Mouse (Mus musculus) lung, postnatal 25 days (tissue): ENCODE data around the gene Ajm1.

ENCODE experiments used
- DNase-seq: peaks from one replicate; pipeline ENCODE4 v3.0.0; 2022; ENCODE audit warnings: low spot score

Ajm1 gene

GRCm38 (mm10) chr2:25581294-25581864 lies at the start of gene Ajm1:
TSS of gene Ajm1 (minus strand) at chr2:25581757.
- peak; percentile 67 for DNase-seq

- no peak for DNase-seq
These were observed 47.2 kb upstream of the Ajm1 start for GRCm38 (mm10) chr2:25628738-25629137.

GRCm38 (mm10) chr2:25627811-25628210 lies 46.3 kb upstream of the Ajm1 start, which contains the start of gene Fcna:
TSS of gene Fcna (minus strand) at chr2:25628030.
- DNase-seq = no peak

GRCm38 (mm10) chr2:25625986-25626385 lies 44.4 kb upstream of the Ajm1 start:
- no peak for DNase-seq

- peak; percentile 92 for DNase-seq
These were observed 40.0 kb upstream of the Ajm1 start, which contains the start of gene Tmem141 for GRCm38 (mm10) chr2:25621229-25622200. TSS of gene Tmem141 (minus strand) at chr2:25622005.

GRCm38 (mm10) chr2:25620852-25621228 lies 39.3 kb upstream of the Ajm1 start:
- DNase-seq = no peak

GRCm38 (mm10) chr2:25620386-25620785 lies 38.8 kb upstream of the Ajm1 start:
- DNase-seq = no peak

GRCm38 (mm10) chr2:25617578-25617977 lies 36.0 kb upstream of the Ajm1 start, which contains the start of gene Ccdc183:
TSS of gene Ccdc183 (minus strand) at chr2:25617678.
- no peak for DNase-seq

GRCm38 (mm10) chr2:25616398-25616797 lies 34.8 kb upstream of the Ajm1 start:
- no peak for DNase-seq

GRCm38 (mm10) chr2:25608671-25609070 lies 27.1 kb upstream of the Ajm1 start:
- DNase-seq = no peak

- DNase-seq = peak; percentile 87
These were observed 26.4 kb upstream of the Ajm1 start, which contains the start of gene Rabl6 for GRCm38 (mm10) chr2:25607761-25608622. TSS of gene Rabl6 (minus strand) at chr2:25608521.

GRCm38 (mm10) chr2:25602526-25602925 lies 21.0 kb upstream of the Ajm1 start:
- DNase-seq = no peak

GRCm38 (mm10) chr2:25600037-25600436 lies 18.5 kb upstream of the Ajm1 start:
- no peak for DNase-seq

GRCm38 (mm10) chr2:25598749-25599148 lies 17.2 kb upstream of the Ajm1 start:
- no peak for DNase-seq

- no peak for DNase-seq
These were observed 15.4 kb upstream of the Ajm1 start for GRCm38 (mm10) chr2:25596765-25597510.

GRCm38 (mm10) chr2:25591863-25592262 lies 10.3 kb upstream of the Ajm1 start:
- DNase-seq = peak; percentile 48

- DNase-seq = no peak
These were observed 6.8 kb upstream of the Ajm1 start for GRCm38 (mm10) chr2:25588227-25588907.

GRCm38 (mm10) chr2:25587290-25587689 lies 5.7 kb upstream of the Ajm1 start:
- DNase-seq = no peak

GRCm38 (mm10) chr2:25585601-25586000 lies 4.0 kb upstream of the Ajm1 start:
- no peak for DNase-seq

GRCm38 (mm10) chr2:25584856-25585255 lies 3.3 kb upstream of the Ajm1 start:
- DNase-seq = no peak

GRCm38 (mm10) chr2:25584152-25584551 lies 2.6 kb upstream of the Ajm1 start:
- DNase-seq = no peak
